Mouse (Mus musculus): ENCODE measurements around the gene Aars2.
A peak's percentile ranks its signal among the peaks of the same experiment; 100 is the strongest.

The Aars2 gene

GRCm38 (mm10) chr17:45499516-45499915 lies 7.1 kb upstream of the Aars2 start:
- DNase-seq (ENCODE audit: low read depth, low spot score), result no peak

GRCm38 (mm10) chr17:45500981-45501380 lies 5.7 kb upstream of the Aars2 start:
- no peak for DNase-seq (ENCODE audit: low read depth, low spot score)

GRCm38 (mm10) chr17:45502324-45502723 lies 4.3 kb upstream of the Aars2 start:
- peak; percentile 42 for DNase-seq (ENCODE audit: low read depth, low spot score)

GRCm38 (mm10) chr17:45503301-45503973 lies 3.2 kb upstream of the Aars2 start:
- no peak for DNase-seq (ENCODE audit: low read depth, low spot score)

- DNase-seq (ENCODE audit: low read depth, low spot score), result no peak
Observed at GRCm38 (mm10) chr17:45505941-45506465, 638 bp upstream of the Aars2 start.

GRCm38 (mm10) chr17:45510871-45511270 lies 4.2 kb downstream of the Aars2 start:
- DNase-seq (ENCODE audit: low read depth, low spot score), result no peak

- no peak for DNase-seq (ENCODE audit: low read depth, low spot score)
Observed at GRCm38 (mm10) chr17:45511757-45512156, 5.1 kb downstream of the Aars2 start.

GRCm38 (mm10) chr17:45515204-45515726 lies 8.6 kb downstream of the Aars2 start:
- DNase-seq (ENCODE audit: low read depth, low spot score), result peak; percentile 53

- no peak for DNase-seq (ENCODE audit: low read depth, low spot score)
Observed at GRCm38 (mm10) chr17:45515806-45516205, 9.2 kb downstream of the Aars2 start.

GRCm38 (mm10) chr17:45516488-45516887 lies 9.8 kb downstream of the Aars2 start:
- peak; percentile 89 for DNase-seq (ENCODE audit: low read depth, low spot score)

GRCm38 (mm10) chr17:45517135-45517534 lies 10.5 kb downstream of the Aars2 start:
- DNase-seq (ENCODE audit: low read depth, low spot score), result no peak

- no peak for DNase-seq (ENCODE audit: low read depth, low spot score)
Observed at GRCm38 (mm10) chr17:45517549-45518215, 11.0 kb downstream of the Aars2 start.

GRCm38 (mm10) chr17:45518766-45519475 lies 12.3 kb downstream of the Aars2 start:
- no peak for DNase-seq (ENCODE audit: low read depth, low spot score)

GRCm38 (mm10) chr17:45520136-45520535 lies 13.5 kb downstream of the Aars2 start:
- no peak for DNase-seq (ENCODE audit: low read depth, low spot score)

- DNase-seq (ENCODE audit: low read depth, low spot score), result peak; percentile 84
Observed at GRCm38 (mm10) chr17:45523263-45523662, 16.6 kb downstream of the Aars2 start, which contains the start of gene Tcte1. Gene Tcte1, plus strand, starts transcription at chr17:45523434.

- DNase-seq (ENCODE audit: low read depth, low spot score), result no peak
Observed at GRCm38 (mm10) chr17:45524961-45525360, 18.3 kb downstream of the Aars2 start.

GRCm38 (mm10) chr17:45526571-45526970 lies 19.9 kb downstream of the Aars2 start:
- DNase-seq (ENCODE audit: low read depth, low spot score), result peak; percentile 81

GRCm38 (mm10) chr17:45530346-45530782 lies 23.7 kb downstream of the Aars2 start:
- peak; percentile 43 for DNase-seq (ENCODE audit: low read depth, low spot score)

- DNase-seq (ENCODE audit: low read depth, low spot score), result no peak
Observed at GRCm38 (mm10) chr17:45532896-45533295, 26.3 kb downstream of the Aars2 start.

- DNase-seq (ENCODE audit: low read depth, low spot score), result peak; percentile 41
Observed at GRCm38 (mm10) chr17:45536264-45536663, 29.6 kb downstream of the Aars2 start.

- peak; percentile 22 for DNase-seq (ENCODE audit: low read depth, low spot score)
Observed at GRCm38 (mm10) chr17:45538394-45538793, 31.8 kb downstream of the Aars2 start.

GRCm38 (mm10) chr17:45539664-45540063 lies 33.0 kb downstream of the Aars2 start:
- peak; percentile 22 for DNase-seq (ENCODE audit: low read depth, low spot score)
